Mouse (Mus musculus) myocyte (in vitro differentiated cells): ENCODE data around the gene Cd59a.

Experiments
- E2F4 ChIP-seq: IDR thresholded peaks from one replicate; pipeline ENCODE4 v1.6.1; 2011; ENCODE audit warnings: mild to moderate bottlenecking, control low read depth, moderate library complexity; ENCODE audit not compliant: insufficient read depth
- MYOD1 ChIP-seq, 3 experiments: IDR thresholded peaks; one replicate each; pipeline ENCODE4 v1.6.1; 2011; ENCODE audit warnings: control low read depth in 2 of 3, low read depth in 2 of 3, mild to moderate bottlenecking in 2 of 3, moderate library complexity in 1 of 3; ENCODE audit not compliant: insufficient read length in 2 of 3, control insufficient read depth in 1 of 3
- POLR2A ChIP-seq: IDR thresholded peaks from one replicate; pipeline ENCODE4 v1.6.1; 2011; ENCODE audit warnings: low read depth, mild to moderate bottlenecking, control low read depth, moderate library complexity; ENCODE audit not compliant: insufficient read length
- SRF ChIP-seq: IDR thresholded peaks from one replicate; pipeline ENCODE4 v1.6.1; 2011; ENCODE audit warnings: low read depth; ENCODE audit not compliant: control insufficient read depth, insufficient read length
- TCF12 ChIP-seq: IDR thresholded peaks from one replicate; pipeline ENCODE4 v1.6.1; 2011; ENCODE audit warnings: mild to moderate bottlenecking, control low read depth; ENCODE audit not compliant: poor library complexity, insufficient read depth, severe bottlenecking
- TCF3 ChIP-seq: IDR thresholded peaks from one replicate; pipeline ENCODE4 v1.6.1; 2011; ENCODE audit warnings: low read depth, control low read depth; ENCODE audit not compliant: insufficient read length

DNA sequence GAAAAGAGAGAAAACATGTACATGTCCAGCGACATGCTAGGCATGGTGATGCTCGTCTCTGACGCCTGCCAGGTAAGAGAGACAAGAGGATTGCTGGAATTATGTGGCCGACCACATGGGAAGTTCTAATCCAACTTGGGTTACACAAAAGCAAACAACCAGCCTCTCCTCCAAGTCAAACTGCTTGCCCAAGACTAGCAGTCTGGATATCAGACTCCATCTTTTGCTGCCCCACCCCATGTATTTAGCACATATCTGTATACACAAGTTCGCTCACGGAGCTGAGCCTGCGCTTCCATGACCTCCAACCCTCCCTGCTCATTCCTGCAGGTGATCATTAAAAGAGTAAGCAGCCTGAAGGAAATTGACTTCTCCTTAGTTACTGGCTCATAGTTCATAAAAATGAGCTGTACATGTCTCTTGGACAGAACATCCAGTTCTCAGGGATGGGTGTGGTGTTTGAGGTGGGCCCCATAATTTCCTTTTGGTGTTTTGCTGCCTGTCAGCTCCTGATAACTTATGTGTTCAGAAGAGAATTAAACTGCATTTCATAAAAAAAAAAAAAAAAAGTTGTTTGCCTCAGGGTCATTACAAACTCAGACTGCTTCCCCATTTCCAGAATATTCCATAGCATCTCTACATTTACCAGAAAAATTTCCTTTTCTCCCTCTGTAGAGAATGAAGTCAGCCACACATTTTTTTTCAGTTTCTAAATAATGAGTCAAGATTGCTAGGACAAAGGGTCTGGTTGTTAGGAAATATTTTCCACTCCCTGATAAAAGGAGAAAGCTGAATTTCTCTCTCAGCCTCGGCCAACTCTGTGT is 26.3 kb downstream of the Cd59a start:
- no peak for TF ChIP-seq POLR2A
- no peak for TF ChIP-seq MYOD1 (IDR thresholded peaks at IDR 0.05; ENCODE audit: control insufficient read depth in 1 of 3, insufficient read length in 2 of 3, low read depth in 2 of 3)
- no peak for TF ChIP-seq TCF3
- no peak for TF ChIP-seq E2F4
- no peak for TF ChIP-seq TCF12
- TF ChIP-seq SRF, result no peak
